ENCODE assay signal across 10 mouse cellular contexts in genomic region chr10:8213266-8213905, GRCm38 (mm10).
A peak's percentile ranks its signal among the peaks of the same experiment; 100 is the strongest.
DNase-seq lines count a peak whose midpoint lies in the region; ATAC-seq and TF ChIP-seq lines count a peak whose summit lies in the region.
"Had no signal": no experiment of that assay in that cellular context is flagged by ENCODE, and none has a peak within 500 bp of the region (broad histone marks: within the 10 kb centered on the region; RNA-seq: fewer than 3 reads in every experiment).

No protein-coding gene starts in this region.

- no peaks in the 10 kb centered on the region for H3K9me3 ChIP-seq in heart, postnatal 0 days (replicated peaks; ENCODE audit: control insufficient read depth, low read length)
- no peaks in the 10 kb centered on the region for H3K9me3 ChIP-seq in limb, embryonic 12.5 days
- no peaks in the 10 kb centered on the region for H3K9me3 ChIP-seq in midbrain, postnatal 0 days (ENCODE audit: low read length)
- H3K9me3 ChIP-seq: midbrain, embryonic 12.5 days had no signal

- H3K4me3 ChIP-seq in heart, postnatal 0 days (ENCODE audit: low read depth, low read length), result no peak overlapping the region
- no peak overlapping the region for H3K4me3 ChIP-seq in limb, embryonic 12.5 days (replicated peaks)
- no peak overlapping the region for H3K4me3 ChIP-seq in midbrain, postnatal 0 days (ENCODE audit: low read depth, low read length)
- H3K4me3 ChIP-seq: midbrain, embryonic 12.5 days had no signal

- no peaks in the 10 kb centered on the region for H3K27me3 ChIP-seq in heart, postnatal 0 days (ENCODE audit: control insufficient read depth, insufficient read depth, low read length)
- peaks cover 8% of the 10 kb centered on the region; the same call in 1 of the 2 replicates for H3K27me3 ChIP-seq in limb, embryonic 12.5 days
- no peaks in the 10 kb centered on the region for H3K27me3 ChIP-seq in midbrain, postnatal 0 days (ENCODE audit: insufficient read depth, low read length)
- H3K27me3 ChIP-seq: midbrain, embryonic 12.5 days had no signal

- peak overlapping the region; percentile 36; the same call in 1 of the 2 replicates for H3K27ac ChIP-seq in heart, postnatal 0 days (ENCODE audit: low read depth)
- H3K27ac ChIP-seq in limb, embryonic 12.5 days, result peak overlapping the region; percentile 86
- no peak overlapping the region for H3K27ac ChIP-seq in midbrain, postnatal 0 days (ENCODE audit: low read depth, low read length)
- H3K27ac ChIP-seq: midbrain, embryonic 12.5 days had no signal

- H3K36me3 ChIP-seq in heart, postnatal 0 days (replicated peaks; ENCODE audit: control insufficient read depth, insufficient read depth, low read length), result no peaks in the 10 kb centered on the region
- H3K36me3 ChIP-seq in limb, embryonic 12.5 days, result no peaks in the 10 kb centered on the region
- H3K36me3 ChIP-seq in midbrain, postnatal 0 days (ENCODE audit: insufficient read depth, low read length), result no peaks in the 10 kb centered on the region
- H3K36me3 ChIP-seq: midbrain, embryonic 12.5 days had no signal

- no peak for ATAC-seq in heart, postnatal 0 days (ENCODE audit: insufficient read depth, low read depth)
- peak; percentile 18; the same call in 1 of the 2 replicates for ATAC-seq in limb, embryonic 12.5 days (ENCODE audit: insufficient number of reproducible peaks, insufficient read depth, low FRiP score, low TSS enrichment, low read depth)
- no peak for ATAC-seq in megakaryocyte-erythroid progenitor cell, adult 5-6 weeks (replicated peaks; ENCODE audit: low FRiP score, low TSS enrichment, poor library complexity, severe bottlenecking)
- ATAC-seq in midbrain, postnatal 0 days (ENCODE audit: low FRiP score), result no peak
- ATAC-seq: forebrain, embryonic 16.5 days had no signal

- 48% methylated on average over 10 of the region's 10 CpGs for WGBS in heart, postnatal 0 days
- 29% methylated on average over 10 of the region's 10 CpGs for WGBS in limb, embryonic 12.5 days
- 76% methylated on average over 10 of the region's 10 CpGs for WGBS in midbrain, postnatal 0 days

- TF ChIP-seq CTCF in heart, postnatal 0 days (IDR thresholded peaks at IDR 0.05; ENCODE audit: low read depth), result no peak
- TF ChIP-seq CTCF in midbrain, postnatal 0 days (IDR thresholded peaks at IDR 0.05), result no peak

- TF ChIP-seq EP300 in heart, postnatal 0 days (IDR thresholded peaks at IDR 0.05; ENCODE audit: low read depth), result no peak

- no peak overlapping the region for H3K9ac ChIP-seq in heart, postnatal 0 days (replicated peaks; ENCODE audit: low read depth, low read length)
- no peak overlapping the region for H3K9ac ChIP-seq in limb, embryonic 12.5 days (replicated peaks)
- no peak overlapping the region for H3K9ac ChIP-seq in midbrain, postnatal 0 days (replicated peaks; ENCODE audit: low read length, poor library complexity, severe bottlenecking)
- H3K9ac ChIP-seq: midbrain, embryonic 12.5 days had no signal

- H3K4me2 ChIP-seq in heart, postnatal 0 days (ENCODE audit: low read depth, low read length), result peak overlapping the region; percentile 27; the same call in 1 of the 2 replicates
- peak overlapping the region; percentile 44 for H3K4me2 ChIP-seq in limb, embryonic 12.5 days
- no peak overlapping the region for H3K4me2 ChIP-seq in midbrain, postnatal 0 days (ENCODE audit: low read depth, low read length, poor library complexity, severe bottlenecking)
- H3K4me2 ChIP-seq: midbrain, embryonic 12.5 days had no signal

- DNase-seq in heart, postnatal 0 days (ENCODE audit: low spot score), result no peak
- no peak for DNase-seq in heart, adult 18-20 months
- DNase-seq in thymus, postnatal 14 days, result peak; percentile 31
- DNase-seq in thymus, postnatal 36 days, result no peak
- DNase-seq in cerebellum, adult 18-20 months, result no peak
- no peak for DNase-seq in midbrain, postnatal 0 days (ENCODE audit: low spot score)

- peaks cover 6% of the 10 kb centered on the region; the same call in 1 of the 2 replicates for H3K4me1 ChIP-seq in heart, postnatal 0 days (ENCODE audit: control insufficient read depth, insufficient read depth)
- H3K4me1 ChIP-seq in limb, embryonic 12.5 days (replicated peaks), result peaks cover 40% of the 10 kb centered on the region
- H3K4me1 ChIP-seq in midbrain, postnatal 0 days (ENCODE audit: insufficient read depth, low read length), result no peaks in the 10 kb centered on the region
